Mouse (Mus musculus): ENCODE data around the gene Znrd1.

- no peak for TF ChIP-seq EP300 (IDR thresholded peaks at IDR 0.05; ENCODE audit: low read depth in 1 of 2, low read length in 2 of 2)
- no peak for TF ChIP-seq POLR2AphosphoS5 (IDR thresholded peaks at IDR 0.05; ENCODE audit: borderline replicate concordance, low read depth, low read length)
- no peak for TF ChIP-seq POLR2A (IDR thresholded peaks at IDR 0.05; ENCODE audit: control insufficient read depth in 1 of 2, insufficient read depth in 1 of 2, low read depth in 1 of 2, low read length in 2 of 2, poor library complexity in 1 of 2)
- TF ChIP-seq CTCF (IDR thresholded peaks at IDR 0.05 in 2 of 3, conservative IDR thresholded peaks at IDR 0.05 in 1 of 3; ENCODE audit: control insufficient read depth in 1 of 3, insufficient read depth in 1 of 3, low read depth in 2 of 3, low read length in 3 of 3, poor library complexity in 1 of 3, severe bottlenecking in 1 of 3): no peak
These were observed 35.5 kb upstream of the Znrd1 start for GRCm38 (mm10) chr17:36993770-36994325.
